Mouse (Mus musculus): ENCODE measurements around the gene Mansc1. TPM values are rescaled to one million over a fixed set of nuclear protein-coding genes. Genes with fewer than 3 reads are reported as not detected.

The Mansc1 gene
- polyA plus RNA-seq, 1 experiment from 2014 or later = 1.6 TPM

Other genes with a start within 250 kb of the Mansc1 start
- 0.78 and 0.87 TPM in 2 replicates for gene Bcl2l14, start 236.2 kb downstream of the Mansc1 start, polyA plus RNA-seq (2015; fragmentation: Nextera tagmentation; extraction: Ambion mirVana)
- 37.5 and 37.9 TPM in 2 replicates for gene Lrp6, start 65.5 kb downstream of the Mansc1 start, polyA plus RNA-seq (2015; fragmentation: Nextera tagmentation; extraction: Ambion mirVana)
- 20.6 and 21.5 TPM in 2 replicates for gene Borcs5, start 7.0 kb upstream of the Mansc1 start, polyA plus RNA-seq (2015; fragmentation: Nextera tagmentation; extraction: Ambion mirVana)
- gene Dusp16, start 160.1 kb upstream of the Mansc1 start, polyA plus RNA-seq (2015; fragmentation: Nextera tagmentation; extraction: Ambion mirVana) = 16.8 and 17.1 TPM in 2 replicates
- 2.6 and 3.0 TPM in 2 replicates for gene Crebl2, start 197.7 kb upstream of the Mansc1 start, polyA plus RNA-seq (2015; fragmentation: Nextera tagmentation; extraction: Ambion mirVana)

All from limb, embryonic 13.5 days (tissue).